Mouse (Mus musculus) intestine, embryonic 15.5 days (tissue): ENCODE results near the gene Zyg11b. TPM values are rescaled to one million over a fixed set of nuclear protein-coding genes. Genes with fewer than 3 reads are reported as not detected.
A peak's percentile ranks its signal among the peaks of the same experiment; 100 is the strongest.

ENCODE experiments used
- ATAC-seq: fragments of 200-750 bp; cut with Nextera tagmentation; 2 replicates; pipeline ENCODE4 v1.8.0; 2017; ENCODE audit warnings: moderate TSS enrichment, moderate library complexity
- H3K27ac ChIP-seq: fragments of 300-500 bp; sonication (generic); 2 replicates; pipeline ENCODE4 v1.5.1; 2015; ENCODE audit warnings: mild to moderate bottlenecking, inconsistent platforms
- H3K27me3 ChIP-seq: fragments of 300-500 bp; sonication (generic); replicated peaks from 2 replicates; pipeline ENCODE4 v1.6.1; 2015; ENCODE audit warnings: inconsistent platforms
- H3K36me3 ChIP-seq: fragments of 300-500 bp; sonication (generic); 2 replicates; pipeline ENCODE4 v1.6.1; 2015; ENCODE audit warnings: inconsistent platforms
- H3K4me1 ChIP-seq: fragments of 300-500 bp; sonication (generic); replicated peaks from 2 replicates; pipeline ENCODE4 v1.6.1; 2015; ENCODE audit warnings: inconsistent platforms
- H3K4me2 ChIP-seq: fragments of 300-500 bp; sonication (generic); replicated peaks from 2 replicates; pipeline ENCODE4 v1.6.1; 2015; ENCODE audit warnings: mild to moderate bottlenecking, inconsistent platforms
- H3K4me3 ChIP-seq: fragments of 300-500 bp; sonication (generic); replicated peaks from 2 replicates; pipeline ENCODE4 v1.5.1; 2015; ENCODE audit warnings: inconsistent platforms
- H3K9ac ChIP-seq: fragments of 300-500 bp; sonication (generic); 2 replicates; pipeline ENCODE4 v1.6.1; 2015; ENCODE audit warnings: inconsistent platforms
- H3K9me3 ChIP-seq: fragments of 300-500 bp; sonication (generic); 2 replicates; pipeline ENCODE4 v1.6.1; 2016; ENCODE audit warnings: inconsistent platforms
- WGBS: fragments of 180-500 bp; shearing (Covaris S2); methylation state at CpG from one replicate; pipeline ENCODE4 v1.1.7; 2015; 5-methylcytosine and 5-hydroxymethylcytosine counted together
- polyA plus RNA-seq: library from polyadenylated mRNA; unstranded; fragments of >200 nt; fragmentation: Nextera tagmentation; extraction: Ambion mirVana; gene quantifications from 2 replicates; pipeline ENCODE4 v1.2.1, GENCODE M21; 2015

The Zyg11b gene
- polyA plus RNA-seq, 1 experiment from 2014 or later: 8.3 TPM

- no peak for ATAC-seq
- Histone ChIP-seq H3K9me3 (no peaks in the 10 kb centered on the region), H3K4me3 (no peak overlapping the region), H3K4me2 (no peak overlapping the region), H3K9ac (no peak overlapping the region), H3K4me1 (0 out of 2 replicates have a peak, but pooled peaks cover 8% of the 10 kb centered on the region), H3K27ac (no peak overlapping the region), H3K36me3 (peaks cover 19% of the 10 kb centered on the region; the same call in 1 of the 2 replicates), H3K27me3 (no peaks in the 10 kb centered on the region)
- WGBS: 85% methylated on average over 6 of the region's 6 CpGs
These were observed 34.5 kb upstream of the Zyg11b start for GRCm38 (mm10) chr4:108335413-108335812.

GRCm38 (mm10) chr4:108332041-108332440 is 31.1 kb upstream of the Zyg11b start:
- no peaks in the 10 kb centered on the region for H3K27me3 ChIP-seq
- H3K4me3 ChIP-seq: no peak overlapping the region
- no peaks in the 10 kb centered on the region for H3K9me3 ChIP-seq
- 0 out of 2 replicates have a peak, but pooled peaks cover 5% of the 10 kb centered on the region for H3K4me1 ChIP-seq
- no peak overlapping the region for H3K9ac ChIP-seq
- peak overlapping the region; percentile 19; the same call in 1 of the 2 replicates for H3K4me2 ChIP-seq
- H3K27ac ChIP-seq: peak overlapping the region; percentile 71
- no peak for ATAC-seq
- 74% methylated on average over 9 of the region's 9 CpGs for WGBS
- peaks cover 10% of the 10 kb centered on the region; the same call in 1 of the 2 replicates for H3K36me3 ChIP-seq

GRCm38 (mm10) chr4:108329840-108330239 is 28.9 kb upstream of the Zyg11b start:
- Histone ChIP-seq H3K27ac (no peak overlapping the region), H3K4me2 (no peak overlapping the region), H3K27me3 (no peaks in the 10 kb centered on the region), H3K4me1 (0 out of 2 replicates have a peak, but pooled peaks cover 5% of the 10 kb centered on the region), H3K4me3 (no peak overlapping the region), H3K9me3 (no peaks in the 10 kb centered on the region), H3K36me3 (no peaks in the 10 kb centered on the region), H3K9ac (no peak overlapping the region)
- no peak for ATAC-seq
- WGBS: 91% methylated on average over 6 of the region's 6 CpGs

- Histone ChIP-seq H3K9ac (peak within 1 kb of the TSS; percentile 58), H3K4me1 (0 out of 2 replicates have a peak, but pooled peaks cover 5% of the 10 kb centered on the region), H3K9me3 (no peaks in the 10 kb centered on the region), H3K36me3 (no peaks in the 10 kb centered on the region), H3K4me2 (peak within 1 kb of the TSS; percentile 65), H3K27me3 (no peaks in the 10 kb centered on the region), H3K4me3 (peak within 1 kb of the TSS; percentile 58), H3K27ac (peak within 1 kb of the TSS; percentile 85)
- ATAC-seq: peak; percentile 96
- WGBS: under 1% methylated on average over 45 of the region's 45 CpGs
These were observed 27.0 kb upstream of the Zyg11b start, which contains the start of gene Coa7 for GRCm38 (mm10) chr4:108327730-108328484. Coa7 (plus strand) TSS chr4:108328140.

- 38% methylated on average over 6 of the region's 6 CpGs for WGBS
- ATAC-seq: peak; percentile 16; the same call in 1 of the 2 replicates
These were observed 26.2 kb upstream of the Zyg11b start for GRCm38 (mm10) chr4:108327071-108327579.

GRCm38 (mm10) chr4:108323588-108323987 is 22.7 kb upstream of the Zyg11b start:
- ATAC-seq: no peak
- 0 out of 2 replicates have a peak, but pooled peaks cover 2% of the 10 kb centered on the region for H3K4me1 ChIP-seq
- no peaks in the 10 kb centered on the region for H3K9me3 ChIP-seq
- H3K27ac ChIP-seq: no peak overlapping the region
- no peaks in the 10 kb centered on the region for H3K27me3 ChIP-seq
- no peak overlapping the region for H3K9ac ChIP-seq
- H3K36me3 ChIP-seq: no peaks in the 10 kb centered on the region
- WGBS: 79% methylated on average over 5 of the region's 5 CpGs
- H3K4me3 ChIP-seq: no peak overlapping the region
- no peak overlapping the region for H3K4me2 ChIP-seq

More at GRCm38 (mm10) chr4:108327071-108327579, 26.2 kb upstream of the Zyg11b start:
- Histone ChIP-seq H3K27ac (peak overlapping the region; percentile 85), H3K4me3 (peak overlapping the region; percentile 58), H3K4me2 (peak overlapping the region; percentile 58), H3K9me3 (no peaks in the 10 kb centered on the region), H3K27me3 (no peaks in the 10 kb centered on the region), H3K9ac (peak overlapping the region; percentile 45; the same call in 1 of the 2 replicates), H3K4me1 (0 out of 2 replicates have a peak, but pooled peaks cover 5% of the 10 kb centered on the region), H3K36me3 (no peaks in the 10 kb centered on the region)

- WGBS: 72% methylated on average over 7 of the region's 7 CpGs
- Histone ChIP-seq H3K36me3 (no peaks in the 10 kb centered on the region), H3K4me3 (no peak overlapping the region), H3K9ac (no peak overlapping the region; the same call in 1 of the 2 replicates), H3K27me3 (no peaks in the 10 kb centered on the region), H3K9me3 (no peaks in the 10 kb centered on the region), H3K4me2 (no peak overlapping the region), H3K27ac (no peak overlapping the region), H3K4me1 (no peaks in the 10 kb centered on the region)
- ATAC-seq: no peak
These were observed 19.9 kb upstream of the Zyg11b start for GRCm38 (mm10) chr4:108320627-108321380.

- WGBS: 71% methylated on average over 6 of the region's 6 CpGs
- no peaks in the 10 kb centered on the region for H3K4me1 ChIP-seq
- H3K4me2 ChIP-seq: no peak overlapping the region
- H3K9me3 ChIP-seq: no peaks in the 10 kb centered on the region
- H3K27ac ChIP-seq: no peak overlapping the region
- H3K9ac ChIP-seq: no peak overlapping the region
- H3K4me3 ChIP-seq: no peak overlapping the region
- no peak for ATAC-seq
- no peaks in the 10 kb centered on the region for H3K27me3 ChIP-seq
- H3K36me3 ChIP-seq: no peaks in the 10 kb centered on the region
These were observed 18.9 kb upstream of the Zyg11b start for GRCm38 (mm10) chr4:108319747-108320146.

GRCm38 (mm10) chr4:108318649-108319615 is 18.0 kb upstream of the Zyg11b start:
- no peaks in the 10 kb centered on the region for H3K27me3 ChIP-seq
- no peak overlapping the region for H3K9ac ChIP-seq
- WGBS: 45% methylated on average over 8 of the region's 8 CpGs

GRCm38 (mm10) chr4:108317656-108318605 is 17.0 kb upstream of the Zyg11b start:
- Histone ChIP-seq H3K27me3 (no peaks in the 10 kb centered on the region), H3K36me3 (no peaks in the 10 kb centered on the region), H3K9me3 (no peaks in the 10 kb centered on the region), H3K4me1 (no peaks in the 10 kb centered on the region), H3K27ac (no peak overlapping the region), H3K9ac (no peak overlapping the region), H3K4me3 (no peak overlapping the region), H3K4me2 (no peak overlapping the region)
- WGBS: 74% methylated on average over 12 of the region's 12 CpGs
- no peak for ATAC-seq

More at GRCm38 (mm10) chr4:108318649-108319615, 18.0 kb upstream of the Zyg11b start:
- Histone ChIP-seq H3K4me3 (no peak overlapping the region), H3K27ac (no peak overlapping the region), H3K4me2 (no peak overlapping the region), H3K4me1 (no peaks in the 10 kb centered on the region), H3K36me3 (no peaks in the 10 kb centered on the region), H3K9me3 (no peaks in the 10 kb centered on the region)
- ATAC-seq: no peak; the same call in 1 of the 2 replicates
